Mouse (Mus musculus) small intestine, adult 2 months (tissue): Measurements from ENCODE around the gene Ccdc88c.

Experiments used
- CTCF ChIP-seq: fragments of 200-500 bp; IDR thresholded peaks from 2 replicates; pipeline ENCODE4 v1.5.1; 2012; ENCODE audit warnings: low read depth, mild to moderate bottlenecking, control low read depth, inconsistent platforms, low read length, moderate library complexity, mixed read lengths; ENCODE audit not compliant: insufficient replicate concordance, insufficient read length; ENCODE audit errors: extremely low read depth
- POLR2A ChIP-seq: fragments of 200-500 bp; IDR thresholded peaks from 2 replicates; pipeline ENCODE4 v1.6.1; 2012; ENCODE audit warnings: low read depth, mild to moderate bottlenecking, control low read depth, inconsistent platforms, low read length, moderate library complexity

DNA sequence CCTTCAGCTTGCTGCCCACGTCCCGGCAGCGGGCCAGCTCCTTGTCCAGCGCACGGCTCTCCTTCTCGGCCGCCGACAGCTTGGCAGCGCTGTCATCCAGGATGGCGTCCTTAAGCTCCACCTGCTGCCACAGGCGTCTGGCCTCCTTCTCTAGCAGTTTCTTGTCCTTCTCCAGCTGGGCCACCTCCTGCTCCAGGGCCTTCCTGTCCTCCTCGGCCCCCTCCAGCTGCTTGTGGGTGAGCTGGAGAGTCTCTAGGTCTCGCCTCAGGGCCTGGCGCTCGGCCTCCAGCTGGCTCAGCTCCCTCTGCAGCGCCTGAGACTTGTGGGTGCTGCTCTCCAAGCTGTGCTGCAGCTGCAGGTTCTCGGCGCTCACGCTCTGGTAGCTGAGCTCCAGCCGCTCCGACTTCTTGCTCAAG lies 83.9 kb downstream of the Ccdc88c start:
- no peak for TF ChIP-seq CTCF
- TF ChIP-seq POLR2A = no peak
